Mouse (Mus musculus) right cerebral cortex, postnatal 36 days (tissue): ENCODE results near the gene Bsg.
"Not testable (repeated sequence)": the region's sequence is repeated elsewhere in the genome, so short reads cannot be mapped to it uniquely, and the experiment has no call there.

Experiments
- DNase-seq, 2 experiments: peaks; one replicate each; pipeline ENCODE4 v3.0.0; 2022; ENCODE audit warnings: low spot score in 2 of 2, mixed read lengths in 1 of 2

The Bsg gene

DNA sequence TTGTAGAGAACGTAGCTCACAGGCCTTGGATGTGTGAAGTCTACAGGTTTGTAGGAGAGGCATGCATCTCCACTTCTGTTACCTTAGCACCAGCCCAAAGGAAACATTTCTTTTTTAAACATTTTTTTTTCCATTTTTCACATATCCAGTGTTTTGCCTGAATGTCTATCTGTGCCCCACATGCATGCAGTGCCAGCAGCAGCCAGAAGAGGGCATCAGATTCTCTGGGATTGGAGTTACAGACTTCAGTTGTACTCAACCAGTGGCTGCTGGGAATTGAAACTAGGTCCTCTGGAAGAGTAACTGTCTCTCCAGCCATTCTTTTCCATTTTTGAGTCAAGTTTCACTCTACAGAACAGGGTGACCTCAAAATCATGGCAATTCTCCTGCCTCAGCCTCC lies 28.2 kb downstream of the Bsg start:
- no peak for DNase-seq

- DNase-seq, result no peak
Observed at GRCm38 (mm10) chr10:79733847-79734246, 29.6 kb downstream of the Bsg start.

DNA sequence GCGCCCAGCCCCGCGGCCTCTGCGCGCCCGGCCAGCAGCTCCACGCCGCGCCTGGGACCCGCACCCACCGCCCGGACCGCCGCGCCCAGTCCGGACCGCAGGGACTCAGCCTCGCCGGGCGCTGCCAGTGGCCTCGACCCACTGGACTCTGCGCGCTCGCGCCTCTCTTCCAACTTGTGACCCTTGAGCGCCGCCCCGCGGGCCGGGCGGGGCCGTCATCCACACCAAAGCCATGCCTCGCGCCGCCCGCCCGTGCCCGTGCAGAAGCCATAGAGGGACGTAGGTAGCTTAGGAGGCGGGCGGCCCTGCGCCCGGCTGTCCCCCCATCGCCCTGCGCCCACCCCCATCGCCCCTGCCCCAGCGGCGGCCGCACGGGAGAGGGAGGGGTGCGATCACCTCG lies 31.1 kb downstream of the Bsg start:
- DNase-seq, result no peak

DNA sequence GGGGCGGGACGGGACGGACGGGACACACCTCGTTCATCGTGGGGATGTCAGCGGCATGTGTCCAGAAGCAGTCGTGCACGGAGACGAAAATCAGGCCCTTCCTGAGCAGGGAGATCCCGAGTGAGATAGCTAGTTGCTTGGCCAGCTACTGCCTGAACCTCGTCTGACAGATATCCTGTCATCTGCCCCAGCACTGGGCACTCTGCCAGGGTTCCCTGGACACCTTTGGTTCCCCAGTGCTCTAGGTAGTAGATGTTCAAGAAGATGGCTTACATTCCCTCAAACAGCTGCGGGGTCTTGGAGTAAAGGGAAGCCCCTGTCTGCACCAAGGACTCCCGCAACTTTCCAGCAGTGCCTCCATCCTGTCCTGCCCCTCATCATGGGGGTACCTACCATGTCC lies 32.4 kb downstream of the Bsg start:
- no peak for DNase-seq

DNA sequence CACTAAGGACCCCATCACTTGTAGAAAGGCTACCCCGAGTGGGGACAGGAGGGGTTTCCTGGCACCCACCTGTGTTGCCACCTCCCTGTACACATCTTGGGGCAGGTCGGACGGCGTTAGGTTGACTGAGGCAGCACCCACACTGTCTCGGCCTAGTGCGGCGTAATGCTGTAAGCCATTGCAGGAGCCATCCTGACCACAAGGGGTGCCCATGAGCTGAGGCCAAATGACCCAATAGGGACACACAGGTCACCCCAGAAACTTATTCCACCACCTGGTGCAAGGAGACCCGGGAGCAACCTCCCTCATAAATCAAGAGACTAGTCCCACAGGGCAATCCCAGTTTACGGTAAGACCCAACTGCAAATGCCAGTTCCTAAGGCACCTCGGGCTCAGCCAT lies 34.0 kb downstream of the Bsg start:
- DNase-seq, result no peak

DNA sequence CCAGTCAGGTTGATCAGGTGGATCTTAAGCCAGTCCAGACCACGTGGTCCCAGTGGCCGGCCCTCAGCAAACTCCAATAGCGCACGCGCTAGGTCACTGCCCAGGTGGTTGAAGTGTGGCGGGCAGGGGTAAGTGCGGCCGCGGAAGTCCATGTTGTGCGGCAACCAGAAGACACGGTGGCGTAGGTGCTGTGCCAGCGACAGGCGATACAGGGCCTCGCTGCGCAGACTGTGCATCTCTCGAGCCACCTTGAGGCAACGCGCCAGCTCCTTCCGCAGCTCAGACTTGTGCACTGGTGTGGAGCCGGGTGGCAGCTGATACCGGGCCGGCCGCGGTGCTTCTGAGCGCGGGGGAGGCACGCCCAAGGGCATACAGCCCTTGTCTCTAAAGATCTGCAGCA lies 34.9 kb downstream of the Bsg start:
- no peak for DNase-seq

DNA sequence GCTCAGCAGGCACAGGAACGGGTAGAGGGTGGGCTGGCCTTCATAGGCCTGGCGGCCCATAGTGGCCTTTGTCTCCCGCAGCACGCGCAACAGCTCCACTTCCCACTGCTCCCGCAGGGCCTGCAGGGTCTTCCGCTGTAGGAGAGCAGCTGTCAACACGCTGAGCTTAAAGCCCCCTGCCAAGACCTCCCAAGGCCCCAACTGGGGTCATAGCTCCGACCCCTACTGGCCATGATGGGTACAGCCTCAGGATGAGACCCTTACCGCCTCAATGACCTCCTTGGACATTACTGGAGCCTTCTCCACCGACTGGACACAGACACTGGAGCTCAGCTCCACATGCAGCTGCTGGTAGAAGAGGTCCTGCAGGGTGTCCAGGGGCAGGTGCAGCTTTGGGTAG lies 36.6 kb downstream of the Bsg start:
- DNase-seq, result no peak

DNA sequence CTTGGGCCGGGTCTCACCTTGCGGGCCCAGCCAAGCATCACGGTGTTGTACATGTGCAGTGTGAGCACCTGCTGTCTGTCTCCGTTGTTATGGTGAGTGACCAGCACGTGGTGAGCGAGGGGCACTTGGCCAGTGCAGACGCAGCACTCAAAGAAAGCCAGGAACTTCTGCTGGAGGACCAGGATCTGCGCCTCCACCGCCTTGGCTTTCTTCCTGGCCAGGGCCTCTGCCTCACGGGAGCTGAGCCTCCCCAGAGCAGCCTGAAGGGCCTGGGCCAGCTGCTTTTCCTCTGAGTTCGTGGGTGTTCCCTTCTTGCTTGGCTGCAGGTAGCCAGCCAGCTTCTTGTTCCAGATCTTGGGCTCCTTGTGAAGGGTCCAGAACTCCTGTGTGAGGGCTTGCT lies 38.9 kb downstream of the Bsg start:
- DNase-seq, result no peak

GRCm38 (mm10) chr10:79743650-79744365 lies 39.5 kb downstream of the Bsg start:
- no peak for DNase-seq

GRCm38 (mm10) chr10:79745411-79745810 lies 41.1 kb downstream of the Bsg start:
- no peak for DNase-seq

DNA sequence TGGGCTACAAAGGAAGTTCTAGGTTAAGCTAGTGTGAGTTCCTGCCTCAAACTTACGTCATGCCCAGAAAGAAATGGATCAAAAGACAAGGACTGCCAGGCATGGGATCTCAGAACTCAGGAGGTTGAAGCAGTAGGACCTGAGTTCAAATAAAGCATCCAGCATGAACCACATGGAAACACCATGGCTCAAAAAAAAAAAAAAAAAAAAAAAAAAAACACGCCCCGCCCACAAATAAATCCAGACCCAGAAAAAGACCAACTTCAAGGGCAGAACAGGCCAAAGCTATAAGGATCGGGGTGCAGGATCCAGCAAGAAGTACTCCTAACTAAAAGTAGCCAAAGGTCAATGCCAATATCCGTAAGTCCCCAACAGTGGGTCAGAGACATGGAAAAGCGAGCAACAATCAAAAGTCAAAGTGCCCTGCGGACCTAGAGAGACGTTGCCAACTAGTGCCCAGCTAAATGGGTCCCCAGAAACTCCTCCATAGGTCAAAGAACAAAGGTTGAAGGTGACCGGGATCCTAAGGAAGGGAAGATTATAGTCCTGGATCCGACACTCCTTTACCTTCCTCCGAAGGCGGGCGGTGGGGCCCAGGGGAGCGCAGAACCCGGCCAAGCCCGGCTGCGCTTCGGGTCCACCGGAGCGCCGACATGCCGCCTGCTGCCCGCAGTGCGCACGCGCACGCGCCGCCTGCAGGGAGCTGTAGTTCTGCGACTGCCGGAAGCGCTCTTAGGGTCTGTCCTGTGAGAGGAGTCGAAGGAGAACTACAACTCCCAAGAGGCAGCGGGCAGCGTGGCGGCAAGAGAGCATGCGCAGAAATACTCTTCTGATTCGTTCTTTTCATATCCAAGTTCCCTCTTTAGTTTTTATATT lies 41.8 kb downstream of the Bsg start, which contains the start of gene Polrmt:
Polrmt (minus strand) TSS at position 684 of the 876 bp plus-strand sequence.
- DNase-seq, result peak; percentile 96 to 97

DNA sequence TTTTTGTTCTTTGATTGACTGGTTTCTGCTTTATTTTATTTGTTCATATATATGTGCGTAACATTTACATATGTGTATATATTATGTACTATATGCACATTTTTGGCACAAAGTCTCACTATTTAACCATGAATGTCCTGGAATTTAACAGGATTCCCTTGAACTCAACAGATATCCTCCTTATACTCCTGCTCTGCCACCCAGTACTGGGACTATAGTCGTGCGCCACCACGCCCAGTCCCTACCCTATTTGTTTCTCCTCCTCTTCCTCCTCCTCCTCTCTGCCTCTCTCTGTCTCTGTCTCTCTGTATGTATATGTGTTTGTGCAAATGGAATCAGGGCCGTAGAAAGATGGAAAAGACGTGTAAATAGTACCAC lies 42.5 kb downstream of the Bsg start:
- DNase-seq, result no peak

GRCm38 (mm10) chr10:79748496-79748895 lies 44.2 kb downstream of the Bsg start:
- DNase-seq, result no peak

GRCm38 (mm10) chr10:79754856-79755516 lies 50.7 kb downstream of the Bsg start, which contains the start of gene Fgf22:
TSS of gene Fgf22 (plus strand) at chr10:79755076.
- peak; percentile 70 to 81 for DNase-seq

GRCm38 (mm10) chr10:79755854-79756253 lies 51.6 kb downstream of the Bsg start:
- DNase-seq, result no peak

DNA sequence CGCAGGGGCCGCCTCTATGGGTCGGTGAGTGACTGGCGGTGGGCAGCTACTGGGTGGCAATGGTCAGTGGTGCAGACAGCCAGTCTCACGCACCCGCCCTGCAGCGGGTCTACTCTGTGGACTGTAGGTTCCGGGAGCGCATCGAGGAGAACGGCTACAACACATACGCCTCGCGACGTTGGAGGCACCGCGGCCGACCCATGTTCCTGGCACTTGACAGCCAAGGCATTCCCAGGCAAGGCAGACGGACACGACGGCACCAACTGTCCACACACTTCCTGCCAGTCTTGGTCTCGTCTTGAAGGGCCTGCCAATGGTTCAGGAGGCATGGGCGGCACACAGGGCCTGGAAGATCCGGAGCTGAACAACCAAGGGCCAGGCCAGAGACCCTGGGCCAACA lies 52.4 kb downstream of the Bsg start:
- no peak for DNase-seq

- not testable (repeated sequence) for DNase-seq
Observed at GRCm38 (mm10) chr10:79759675-79760074, 55.4 kb downstream of the Bsg start.

GRCm38 (mm10) chr10:79760603-79761143 lies 56.4 kb downstream of the Bsg start:
- DNase-seq, result no peak
